Mouse (Mus musculus) adrenal gland, postnatal 10 days (tissue): ENCODE data around the gene D930048N14Rik. TPM values are rescaled to one million over a fixed set of nuclear protein-coding genes. Genes with fewer than 3 reads are reported as not detected.
"Not testable (repeated sequence)": the region's sequence is repeated elsewhere in the genome, so short reads cannot be mapped to it uniquely, and the experiment has no call there.

Experiments used
- DNase-seq: peaks from one replicate; pipeline ENCODE4 v3.0.0; 2021; ENCODE audit warnings: mixed read lengths
- total RNA-seq, 2 experiments: library from RNA; stranded (reverse); gene quantifications; 2 replicates each; pipeline ENCODE4 v1.2.3; 2021

Gene D930048N14Rik
- total RNA-seq, 2 experiments from 2014 or later = 1.1 to 3.5 TPM

- DNase-seq = no peak
Observed at GRCm38 (mm10) chr11:51627907-51628306, 22.8 kb upstream of the D930048N14Rik start.

GRCm38 (mm10) chr11:51629651-51630314 is 21.0 kb upstream of the D930048N14Rik start:
- DNase-seq = no peak

DNA sequence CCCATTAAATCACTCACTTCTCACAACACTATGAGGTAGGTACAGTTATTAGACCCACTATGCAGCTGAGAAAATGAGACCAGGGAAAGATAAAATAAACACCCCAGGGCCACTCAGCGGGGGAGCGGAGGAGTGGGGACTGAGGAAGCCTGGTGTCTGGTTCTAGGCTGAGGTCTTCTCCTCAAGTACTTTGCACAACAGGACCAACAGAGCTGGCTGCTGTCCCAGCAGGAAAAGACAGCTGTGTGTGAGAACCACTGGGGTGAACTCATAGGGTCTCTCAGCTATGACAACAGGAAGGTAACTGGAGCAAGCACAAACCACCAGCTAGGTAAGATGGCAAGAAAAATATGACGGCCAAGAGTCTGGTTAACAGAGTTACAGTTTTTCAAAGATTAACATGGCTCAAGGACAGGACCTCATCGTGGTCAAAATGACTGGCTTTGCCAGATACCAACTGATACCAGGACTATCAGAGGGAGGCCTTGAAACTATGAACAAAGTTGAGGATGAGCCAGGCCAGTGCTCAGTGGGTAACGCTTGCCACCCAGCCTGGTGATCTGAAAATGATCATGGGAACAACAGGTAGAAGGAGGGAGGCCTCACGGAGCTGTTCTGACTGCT is 18.5 kb upstream of the D930048N14Rik start:
- DNase-seq = peak; percentile 26

DNA sequence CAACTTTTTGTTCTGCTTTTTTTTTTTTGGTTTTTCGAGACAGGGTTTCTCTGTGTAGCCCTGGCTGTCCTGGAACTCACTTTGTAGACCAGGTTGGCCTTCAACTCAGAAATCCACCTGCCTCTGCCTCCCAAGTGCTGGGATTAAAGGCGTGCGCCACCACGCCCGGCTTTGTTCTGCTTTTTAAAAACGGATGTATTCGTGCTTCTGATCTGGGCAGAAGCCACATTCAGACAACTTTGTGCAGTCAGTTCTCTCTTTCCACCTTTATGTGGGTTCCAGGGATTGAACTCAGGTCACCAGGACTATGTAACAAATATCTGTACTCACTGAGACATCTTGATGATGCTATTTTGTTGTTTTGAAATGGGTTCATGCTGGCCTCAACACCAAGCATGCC is 17.6 kb upstream of the D930048N14Rik start:
- DNase-seq = not testable (repeated sequence)

DNA sequence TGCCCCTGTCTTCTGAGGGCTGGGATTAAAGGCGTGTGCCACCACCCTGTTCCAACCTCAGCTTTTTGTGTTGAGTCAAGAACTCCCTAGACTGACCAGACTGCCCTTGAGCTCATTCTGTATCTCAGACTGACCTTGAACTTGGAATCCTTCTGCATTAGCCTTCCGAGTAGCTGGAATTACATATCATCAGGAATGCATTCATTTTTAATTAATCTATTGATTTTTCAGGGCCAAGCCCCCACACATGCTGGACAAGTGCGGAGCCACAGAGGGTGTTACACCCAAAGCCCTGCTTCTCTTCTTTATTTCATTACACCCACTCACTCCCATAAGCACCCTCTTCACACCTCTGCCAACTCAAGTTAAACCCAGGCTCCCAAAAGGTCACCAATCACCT is 17.0 kb upstream of the D930048N14Rik start:
- DNase-seq = no peak

- DNase-seq = no peak
Observed at GRCm38 (mm10) chr11:51635127-51635524, 15.6 kb upstream of the D930048N14Rik start.

GRCm38 (mm10) chr11:51635525-51636322 is 15.0 kb upstream of the D930048N14Rik start, which contains the start of gene Rmnd5b:
TSS of gene Rmnd5b (minus strand) at chr11:51635896.
- peak; percentile 91 for DNase-seq

DNA sequence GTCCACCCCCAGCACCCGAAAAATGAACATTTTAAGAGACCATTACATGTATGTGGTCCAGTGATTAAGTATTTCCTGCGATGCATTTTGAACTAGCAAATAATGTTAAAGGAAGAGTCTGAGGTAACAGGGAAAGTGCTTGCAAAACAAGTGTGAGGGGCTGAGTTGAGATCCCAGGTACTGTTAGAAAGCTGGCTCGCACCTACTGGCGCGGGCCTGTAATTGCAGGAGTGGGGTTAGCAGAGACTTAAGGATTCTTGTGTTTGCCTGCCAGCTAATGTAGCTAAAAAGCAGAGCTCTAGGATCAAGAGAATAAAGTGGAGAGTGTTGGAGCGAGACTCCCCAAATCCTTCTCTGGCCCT is 14.4 kb upstream of the D930048N14Rik start:
- DNase-seq = peak; percentile 68

DNA sequence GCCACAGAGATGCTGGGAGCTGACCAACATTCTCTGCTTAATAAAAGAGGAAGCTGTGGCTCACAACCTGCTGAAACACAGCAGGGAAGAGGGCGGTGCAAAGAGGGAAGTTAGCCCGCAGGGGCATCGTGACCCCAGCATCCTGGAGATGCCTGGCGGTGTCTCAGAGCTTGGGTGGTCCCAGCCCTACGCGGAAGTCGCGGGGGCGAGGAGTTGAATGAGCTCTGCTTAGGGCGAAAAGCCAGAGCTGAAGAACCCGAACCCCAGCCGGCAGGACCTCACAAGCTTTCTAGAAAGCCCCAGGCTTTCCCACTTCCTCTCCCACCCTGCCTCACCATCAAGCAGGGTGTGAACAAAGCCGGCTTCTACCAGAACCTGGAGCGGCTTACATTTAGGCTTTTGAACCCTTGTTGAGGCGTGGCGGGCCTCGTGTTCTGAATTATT is 12.8 kb upstream of the D930048N14Rik start:
- peak; percentile 46 for DNase-seq

- no peak for DNase-seq
Observed at GRCm38 (mm10) chr11:51638497-51638896, 12.3 kb upstream of the D930048N14Rik start.

GRCm38 (mm10) chr11:51640748-51641147 is 10.0 kb upstream of the D930048N14Rik start:
- DNase-seq = peak; percentile 30

- no peak for DNase-seq
Observed at GRCm38 (mm10) chr11:51643202-51643601, 7.6 kb upstream of the D930048N14Rik start.

DNA sequence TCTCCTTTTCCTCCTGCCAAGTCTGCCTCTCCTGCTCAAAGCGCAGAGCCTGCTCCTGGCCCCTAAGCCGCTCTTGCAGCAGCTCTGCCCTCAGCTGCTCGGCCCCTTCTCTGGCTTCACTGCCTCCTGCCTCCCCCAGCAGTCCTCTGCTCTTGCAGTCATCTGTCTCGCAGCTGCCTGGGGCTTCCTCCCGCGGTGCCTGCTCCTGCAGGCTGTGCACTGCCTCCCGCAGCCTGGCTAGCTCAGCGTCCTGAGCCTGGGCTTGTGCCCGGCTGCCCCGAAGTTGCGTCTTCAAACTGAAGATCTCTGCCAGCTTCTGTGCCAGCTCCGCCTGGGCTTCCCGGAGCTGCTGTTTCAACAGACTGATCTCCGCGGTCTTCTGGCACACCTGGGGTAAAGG is 7.0 kb upstream of the D930048N14Rik start:
- DNase-seq = peak; percentile 56

GRCm38 (mm10) chr11:51644217-51644616 is 6.5 kb upstream of the D930048N14Rik start:
- DNase-seq = no peak

DNA sequence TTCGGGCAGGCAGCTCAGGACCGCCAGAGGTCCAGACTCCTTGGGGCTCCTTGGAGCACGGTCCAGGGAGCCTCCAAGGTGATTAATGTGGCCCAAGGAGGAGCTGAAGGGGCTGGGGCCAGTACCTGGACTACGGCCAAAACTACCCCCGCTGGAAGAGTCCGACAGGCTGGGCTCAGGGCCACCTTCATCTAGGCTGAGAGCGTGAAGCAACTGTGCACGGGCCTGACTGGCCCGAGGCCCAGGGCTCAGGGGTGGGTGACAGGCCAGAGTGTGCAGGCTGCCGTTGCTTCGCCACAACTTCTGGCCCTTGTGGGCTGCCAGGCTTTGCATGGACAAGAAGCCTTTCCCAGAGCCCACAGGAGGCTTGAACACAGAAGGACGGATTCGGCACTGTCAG is 5.5 kb upstream of the D930048N14Rik start:
- peak; percentile 65 for DNase-seq

GRCm38 (mm10) chr11:51646245-51646644 is 4.5 kb upstream of the D930048N14Rik start:
- DNase-seq = no peak

DNA sequence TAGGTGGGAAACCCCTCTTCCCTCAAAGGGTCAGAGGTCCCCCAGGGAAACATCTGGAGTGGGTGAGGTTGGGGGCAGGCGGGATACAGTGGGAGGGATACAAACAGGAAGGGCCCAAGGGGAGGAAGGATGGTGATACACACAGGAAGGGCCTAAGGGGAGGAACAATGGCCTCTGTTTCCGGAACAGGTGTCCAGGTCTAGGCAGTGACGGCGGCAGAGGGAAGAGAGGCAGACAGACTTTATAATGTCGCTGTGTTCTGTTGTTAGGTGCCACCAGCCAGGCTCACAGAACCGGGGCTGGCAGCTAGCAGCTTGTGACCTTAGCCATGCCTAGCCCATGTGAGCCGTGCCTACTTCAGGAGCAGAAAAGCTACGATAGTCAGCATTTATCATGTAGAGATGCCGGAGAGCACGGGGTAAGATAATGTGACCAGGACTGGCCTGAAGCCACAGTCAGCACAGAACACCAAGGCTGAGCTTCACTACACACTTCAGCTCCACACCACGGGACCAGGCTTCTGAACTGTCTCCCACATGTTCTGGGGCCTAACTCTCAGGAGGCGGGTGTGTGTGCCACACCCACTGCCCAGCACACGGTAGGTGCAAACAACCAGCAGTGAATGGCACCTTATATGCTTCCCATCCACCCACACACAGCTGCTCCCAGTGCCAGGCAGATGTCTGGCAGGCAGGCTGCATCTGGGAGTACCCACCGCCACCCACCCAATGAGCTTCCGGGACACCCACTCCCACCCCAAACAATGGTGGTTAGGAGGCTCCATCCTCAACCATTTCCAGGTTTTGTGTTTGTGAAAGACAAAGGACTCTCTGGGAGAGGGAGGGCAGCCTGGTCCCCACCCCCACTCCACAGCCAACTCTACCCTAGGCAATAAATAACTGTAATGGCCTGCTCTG is 3.7 kb upstream of the D930048N14Rik start:
- DNase-seq = peak; percentile 45

DNA sequence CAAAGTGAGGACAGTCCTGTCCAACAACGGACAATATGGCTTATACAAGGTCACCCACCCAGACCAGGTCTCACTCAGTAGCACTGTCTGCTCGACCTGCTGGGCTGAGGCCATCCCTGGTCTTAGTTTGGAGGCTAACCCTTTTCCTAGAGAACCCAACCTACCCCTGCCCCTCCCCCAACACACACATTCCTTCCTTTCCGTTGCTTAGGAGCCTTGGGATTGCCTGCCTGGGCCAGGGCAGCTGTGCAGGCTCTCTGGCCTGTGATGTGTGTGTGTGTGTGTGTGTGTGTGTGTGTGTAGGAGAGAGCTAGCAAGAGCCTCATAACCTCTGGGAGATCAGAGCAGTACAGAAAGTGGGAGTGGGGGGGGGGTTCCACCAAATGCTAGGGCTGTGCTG is 2.2 kb upstream of the D930048N14Rik start:
- DNase-seq = peak; percentile 37

GRCm38 (mm10) chr11:51649111-51649888 is 1.5 kb upstream of the D930048N14Rik start:
- DNase-seq = no peak

GRCm38 (mm10) chr11:51649889-51650199 is 910 bp upstream of the D930048N14Rik start:
- DNase-seq = peak; percentile 29

DNA sequence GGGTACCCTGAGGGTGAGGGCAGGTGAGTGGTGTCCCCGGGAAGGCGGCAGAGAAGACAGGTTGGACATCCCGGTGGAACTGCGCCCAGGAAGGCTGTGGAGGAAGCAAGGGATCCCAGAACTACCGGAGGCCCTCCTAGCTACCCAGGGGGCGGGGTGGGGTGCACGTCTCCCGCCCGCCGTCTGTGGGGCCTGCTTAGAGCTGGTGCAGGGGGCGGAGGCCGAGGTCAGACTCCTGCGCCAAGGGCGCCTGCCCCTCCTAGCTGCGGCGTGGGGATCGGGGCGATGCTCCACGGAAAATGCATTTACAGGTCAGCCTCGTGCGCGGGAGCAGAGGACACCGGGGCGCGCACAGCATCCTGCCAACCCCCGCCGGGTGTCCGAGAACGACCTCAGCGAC is 493 bp upstream of the D930048N14Rik start:
- DNase-seq = no peak
